Mouse (Mus musculus): ENCODE measurements around the gene Tmem150c. TPM values are rescaled to one million over a fixed set of nuclear protein-coding genes. Genes with fewer than 3 reads are reported as not detected.

Tmem150c gene
- polyA plus RNA-seq, 1 experiment = not detected

- Histone ChIP-seq H3K4me2 (ENCODE audit: low read depth) (no peak overlapping the region), H3K27me3 (ENCODE audit: control insufficient read depth, insufficient read depth, insufficient read length) (peaks cover 13% of the 10 kb centered on the region), H3K4me3 (no peak overlapping the region), H3ac (ENCODE audit: control insufficient read depth, insufficient read length) (no peak overlapping the region), H3K36me3 (ENCODE audit: control insufficient read depth, insufficient read depth) (no peaks in the 10 kb centered on the region), H3K79me2 (ENCODE audit: control insufficient read depth, insufficient read depth) (no peaks in the 10 kb centered on the region)
- TF ChIP-seq USF1 (IDR thresholded peaks at IDR 0.05; ENCODE audit: low read depth) (no peak), TCF3 (IDR thresholded peaks at IDR 0.05; ENCODE audit: insufficient read length, low read depth) (no peak), POLR2AphosphoS2 (IDR thresholded peaks at IDR 0.05; ENCODE audit: insufficient read length, low read depth) (no peak), REST (IDR thresholded peaks at IDR 0.05; ENCODE audit: insufficient read depth, insufficient read length) (no peak)
Measured at GRCm38 (mm10) chr5:100196854-100197431, 37.3 kb upstream of the Tmem150c start.

- no peak for TF ChIP-seq MYOD1 (IDR thresholded peaks at IDR 0.05; ENCODE audit: control insufficient read depth in 1 of 3, insufficient read length in 2 of 3, low read depth in 2 of 3)
- no peak for TF ChIP-seq MYOG (IDR thresholded peaks at IDR 0.05; ENCODE audit: control insufficient read depth in 1 of 3, insufficient read depth in 1 of 3, insufficient read length in 2 of 3, low read depth in 2 of 3)
- TF ChIP-seq TCF12 (IDR thresholded peaks at IDR 0.05; ENCODE audit: insufficient read depth, poor library complexity, severe bottlenecking) = no peak
- TF ChIP-seq USF1 (IDR thresholded peaks at IDR 0.05; ENCODE audit: low read depth) = no peak
- no peak for TF ChIP-seq CEBPB (IDR thresholded peaks at IDR 0.05; ENCODE audit: insufficient read depth, poor library complexity, severe bottlenecking)
- TF ChIP-seq MAX (IDR thresholded peaks at IDR 0.05; ENCODE audit: low read depth) = no peak
- no peak for TF ChIP-seq POLR2A (IDR thresholded peaks at IDR 0.05; ENCODE audit: insufficient read length, low read depth)
- H3K4me2 ChIP-seq (ENCODE audit: low read depth) = no peak overlapping the region
- no peaks in the 10 kb centered on the region for H3K36me3 ChIP-seq (ENCODE audit: control insufficient read depth, insufficient read depth)
- H3ac ChIP-seq (ENCODE audit: control insufficient read depth, insufficient read length) = no peak overlapping the region
- H3K27me3 ChIP-seq (ENCODE audit: control insufficient read depth, insufficient read depth, insufficient read length) = peaks cover 13% of the 10 kb centered on the region
- H3K79me2 ChIP-seq (ENCODE audit: control insufficient read depth, insufficient read depth) = no peaks in the 10 kb centered on the region
- H3K4me3 ChIP-seq = no peak overlapping the region
Measured at GRCm38 (mm10) chr5:100196397-100196796, 36.8 kb upstream of the Tmem150c start.

GRCm38 (mm10) chr5:100191438-100192190 lies 32.0 kb upstream of the Tmem150c start:
- H3K4me2 ChIP-seq (ENCODE audit: low read depth) = no peak overlapping the region
- TF ChIP-seq POLR2AphosphoS2 (IDR thresholded peaks at IDR 0.05; ENCODE audit: insufficient read length, low read depth) (no peak), REST (IDR thresholded peaks at IDR 0.05; ENCODE audit: insufficient read depth, insufficient read length) (no peak), TCF12 (IDR thresholded peaks at IDR 0.05; ENCODE audit: insufficient read depth, poor library complexity, severe bottlenecking) (no peak), SRF (IDR thresholded peaks at IDR 0.05; ENCODE audit: control insufficient read depth, insufficient read length, low read depth) (no peak), USF1 (IDR thresholded peaks at IDR 0.05; ENCODE audit: low read depth) (no peak), MYOG (IDR thresholded peaks at IDR 0.05; ENCODE audit: control insufficient read depth in 1 of 3, insufficient read depth in 1 of 3, insufficient read length in 2 of 3, low read depth in 2 of 3) (no peak), POLR2A (IDR thresholded peaks at IDR 0.05; ENCODE audit: insufficient read length, low read depth) (no peak), CEBPB (IDR thresholded peaks at IDR 0.05; ENCODE audit: insufficient read depth, poor library complexity, severe bottlenecking) (no peak), E2F4 (IDR thresholded peaks at IDR 0.05; ENCODE audit: insufficient read depth) (no peak), MAX (IDR thresholded peaks at IDR 0.05; ENCODE audit: low read depth) (no peak), TCF3 (IDR thresholded peaks at IDR 0.05; ENCODE audit: insufficient read length, low read depth) (no peak), MYOD1 (IDR thresholded peaks at IDR 0.05; ENCODE audit: control insufficient read depth in 1 of 3, insufficient read length in 2 of 3, low read depth in 2 of 3) (no peak)
- no peak overlapping the region for H3K4me3 ChIP-seq
- no peaks in the 10 kb centered on the region for H3K36me3 ChIP-seq (ENCODE audit: control insufficient read depth, insufficient read depth)
- H3K79me2 ChIP-seq (ENCODE audit: control insufficient read depth, insufficient read depth) = no peaks in the 10 kb centered on the region
- peaks cover 8% of the 10 kb centered on the region for H3K27me3 ChIP-seq (ENCODE audit: control insufficient read depth, insufficient read depth, insufficient read length)
- H3ac ChIP-seq (ENCODE audit: control insufficient read depth, insufficient read length) = no peak overlapping the region

GRCm38 (mm10) chr5:100187035-100187901 lies 27.7 kb upstream of the Tmem150c start:
- Histone ChIP-seq H3ac (ENCODE audit: control insufficient read depth, insufficient read length) (no peak overlapping the region), H3K4me2 (ENCODE audit: low read depth) (no peak overlapping the region), H3K79me2 (ENCODE audit: control insufficient read depth, insufficient read depth) (no peaks in the 10 kb centered on the region), H3K27me3 (ENCODE audit: control insufficient read depth, insufficient read depth, insufficient read length) (no peaks in the 10 kb centered on the region), H3K36me3 (ENCODE audit: control insufficient read depth, insufficient read depth) (no peaks in the 10 kb centered on the region), H3K4me3 (no peak overlapping the region)
- TF ChIP-seq TCF3 (IDR thresholded peaks at IDR 0.05; ENCODE audit: insufficient read length, low read depth) (no peak), POLR2A (IDR thresholded peaks at IDR 0.05; ENCODE audit: insufficient read length, low read depth) (no peak), TCF12 (IDR thresholded peaks at IDR 0.05; ENCODE audit: insufficient read depth, poor library complexity, severe bottlenecking) (no peak), CEBPB (IDR thresholded peaks at IDR 0.05; ENCODE audit: insufficient read depth, poor library complexity, severe bottlenecking) (no peak), POLR2AphosphoS2 (IDR thresholded peaks at IDR 0.05; ENCODE audit: insufficient read length, low read depth) (no peak), MAX (IDR thresholded peaks at IDR 0.05; ENCODE audit: low read depth) (no peak), E2F4 (IDR thresholded peaks at IDR 0.05; ENCODE audit: insufficient read depth) (no peak)

Measured in myocyte (in vitro differentiated cells).